Comparison of ENCODE assay signal across 8 mouse cellular contexts in the genomic region with DNA sequence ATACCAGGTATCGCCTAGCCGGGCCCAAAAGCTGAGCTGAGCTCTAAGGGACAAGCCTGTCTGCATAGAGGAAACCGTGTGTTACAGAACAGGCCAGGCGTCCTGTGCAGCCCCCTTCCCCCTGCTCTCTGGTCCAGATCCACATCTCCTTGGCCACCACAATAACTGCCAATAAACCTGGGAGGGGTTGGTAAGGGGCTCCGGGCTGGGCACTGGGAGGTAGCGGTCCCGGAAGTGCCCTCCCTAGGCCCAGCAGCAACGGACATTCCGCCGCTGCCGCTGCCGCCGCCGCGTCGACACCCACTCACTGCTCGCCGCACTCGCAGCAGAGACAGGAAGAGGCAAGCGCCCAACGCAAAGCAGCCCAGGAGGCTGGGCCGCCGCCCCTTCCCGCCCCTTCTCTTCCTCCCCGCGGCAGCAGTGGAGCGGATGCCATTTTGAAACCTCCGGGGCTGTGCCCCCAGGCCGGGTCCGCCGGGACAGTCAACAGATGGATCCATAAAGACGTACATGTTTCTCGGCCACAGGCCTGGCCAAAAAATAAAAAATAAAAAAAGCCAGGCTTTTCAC. TPM values are rescaled to one million over a fixed set of nuclear protein-coding genes. Genes with fewer than 3 reads are reported as not detected.
DNase-seq lines count a peak whose midpoint lies in the region; ATAC-seq and TF ChIP-seq lines count a peak whose summit lies in the region.

No protein-coding gene starts in this region.

- H3K4me3 ChIP-seq in embryonic facial prominence, embryonic 14.5 days (ENCODE audit: low read depth, low read length) = peak overlapping the region; percentile 81
- H3K4me3 ChIP-seq in liver, adult 2 months (ENCODE audit: insufficient read depth, low read depth, low read length) = peak overlapping the region; percentile 79
- H3K4me3 ChIP-seq in midbrain, postnatal 0 days (ENCODE audit: low read depth, low read length) = peak overlapping the region; percentile 80

- H3K36me3 ChIP-seq in embryonic facial prominence, embryonic 14.5 days (ENCODE audit: control insufficient read depth, insufficient read depth, low read length) = peaks cover 5% of the 10 kb centered on the region; the same call in 1 of the 2 replicates
- H3K36me3 ChIP-seq in liver, adult 2 months (ENCODE audit: control insufficient read depth, insufficient read depth, low read length) = no peaks in the 10 kb centered on the region
- H3K36me3 ChIP-seq in midbrain, postnatal 0 days (ENCODE audit: insufficient read depth, low read length) = no peaks in the 10 kb centered on the region

- H3K4me2 ChIP-seq in embryonic facial prominence, embryonic 14.5 days (ENCODE audit: low read depth, low read length) = peak overlapping the region; percentile 66
- H3K4me2 ChIP-seq in midbrain, postnatal 0 days (ENCODE audit: low read depth, low read length, poor library complexity, severe bottlenecking) = peak overlapping the region; percentile 98

- DNase-seq in 3T3-L1 (ENCODE audit: low read depth, low spot score) = peak; percentile 86
- peak; percentile 77 for DNase-seq in adrenal gland, adult 8-10 months
- peak; percentile 90 for DNase-seq in embryonic facial prominence, embryonic 14.5 days (ENCODE audit: low spot score)
- peak; percentile 84 to 89 for DNase-seq in heart, adult 9 months (ENCODE audit: low spot score in 2 of 2)
- DNase-seq in kidney, adult 9 months = peak; percentile 80
- DNase-seq in liver, adult 2 months (ENCODE audit: extremely low read depth, low read depth, low spot score) = peak; percentile 38
- DNase-seq in midbrain, postnatal 0 days (ENCODE audit: low spot score) = peak; percentile 70
- peak; percentile 92 for DNase-seq in spleen, postnatal 36 days (ENCODE audit: low spot score in 2 of 2)

- TF ChIP-seq POLR2A in liver, adult 2 months (IDR thresholded peaks at IDR 0.05; ENCODE audit: extremely low read depth, insufficient read depth, low read length) = peak; percentile 44; the same call in 1 of the 2 replicates

- H3K27ac ChIP-seq in embryonic facial prominence, embryonic 14.5 days (replicated peaks; ENCODE audit: low read depth, low read length) = peak overlapping the region; percentile 92
- H3K27ac ChIP-seq in liver, adult 2 months (replicated peaks; ENCODE audit: insufficient read depth, low read depth, low read length) = peak overlapping the region; percentile 70
- peak overlapping the region; percentile 95 for H3K27ac ChIP-seq in midbrain, postnatal 0 days (ENCODE audit: low read depth, low read length)

- H3K27me3 ChIP-seq in embryonic facial prominence, embryonic 14.5 days (replicated peaks; ENCODE audit: control insufficient read depth, insufficient read depth, low read length) = no peaks in the 10 kb centered on the region
- H3K27me3 ChIP-seq in liver, adult 2 months (ENCODE audit: control insufficient read depth, insufficient read depth, low read length) = no peaks in the 10 kb centered on the region
- H3K27me3 ChIP-seq in midbrain, postnatal 0 days (ENCODE audit: insufficient read depth, low read length) = no peaks in the 10 kb centered on the region

- no peaks in the 10 kb centered on the region for H3K9me3 ChIP-seq in embryonic facial prominence, embryonic 14.5 days (ENCODE audit: control insufficient read depth, low read length)
- no peaks in the 10 kb centered on the region for H3K9me3 ChIP-seq in midbrain, postnatal 0 days (ENCODE audit: low read length)

- H3K4me1 ChIP-seq in embryonic facial prominence, embryonic 14.5 days (ENCODE audit: control insufficient read depth, insufficient read depth, low read length) = peaks cover 44% of the 10 kb centered on the region
- peaks cover 16% of the 10 kb centered on the region; the same call in 1 of the 2 replicates for H3K4me1 ChIP-seq in liver, adult 2 months (ENCODE audit: control insufficient read depth, insufficient read depth, low read length)
- peaks cover 42% of the 10 kb centered on the region for H3K4me1 ChIP-seq in midbrain, postnatal 0 days (ENCODE audit: insufficient read depth, low read length)

- TF ChIP-seq CTCF in liver, adult 2 months (IDR thresholded peaks at IDR 0.05; ENCODE audit: low read depth, low read length) = no peak
- TF ChIP-seq CTCF in midbrain, postnatal 0 days (IDR thresholded peaks at IDR 0.05) = no peak

- H3K79me2 ChIP-seq in liver, adult 2 months (ENCODE audit: control insufficient read depth, insufficient read depth, low read length) = peaks cover 48% of the 10 kb centered on the region

- ATAC-seq in embryonic facial prominence, embryonic 14.5 days (ENCODE audit: low read depth) = peak; percentile 35
- peak; percentile 18; the same call in 1 of the 2 replicates for ATAC-seq in midbrain, postnatal 0 days (ENCODE audit: low FRiP score)

- 2% methylated on average over 14 of the region's 33 CpGs for WGBS in embryonic facial prominence, embryonic 14.5 days
- WGBS in liver, adult 2 months = 5% methylated on average over 33 of the region's 33 CpGs
- under 1% methylated on average over 33 of the region's 33 CpGs for WGBS in midbrain, postnatal 0 days

- H3K9ac ChIP-seq in embryonic facial prominence, embryonic 14.5 days (ENCODE audit: low read depth, low read length) = peak overlapping the region; percentile 91
- H3K9ac ChIP-seq in liver, adult 2 months (ENCODE audit: low read depth, low read length) = peak overlapping the region; percentile 93
- peak overlapping the region; percentile 87 for H3K9ac ChIP-seq in midbrain, postnatal 0 days (replicated peaks; ENCODE audit: low read length, poor library complexity, severe bottlenecking)

RNA-seq across cellular contexts. Expression of a gene that starts 2.0 kb away (rescaled TPM):
- total RNA-seq in adrenal gland, adult 8-10 months (2022) = 100 to 1,000 TPM; 229 to 382 (median 295) TPM
- 380 and 416 TPM in 2 replicates for polyA plus RNA-seq in embryonic facial prominence, embryonic 14.5 days (2014; fragmentation: Nextera tagmentation; extraction: Ambion mirVana)
- total RNA-seq in liver, adult 2 months (2014; rRNA removed) = 31.6 and 44.8 TPM in 2 replicates
- 117 and 122 TPM in 2 replicates for polyA plus RNA-seq in liver, adult 2 months (2012; rRNA removed)
- total RNA-seq in midbrain, postnatal 0 days (2014; rRNA removed) = 224 and 241 TPM in 2 replicates
- 260 and 264 TPM in 2 replicates for polyA plus RNA-seq in midbrain, postnatal 0 days (2015; fragmentation: Nextera tagmentation; extraction: Ambion mirVana)

RNA-seq across cellular contexts. Expression of a gene that starts 24.1 kb away (rescaled TPM):
- total RNA-seq in adrenal gland, adult 8-10 months (2022) = 1 to 10 TPM; 5.0 to 7.7 (median 6.2) TPM
- 18.0 and 18.2 TPM in 2 replicates for polyA plus RNA-seq in embryonic facial prominence, embryonic 14.5 days (2014; fragmentation: Nextera tagmentation; extraction: Ambion mirVana)
- 0.13 and 0.37 TPM in 2 replicates for total RNA-seq in liver, adult 2 months (2014; rRNA removed)
- 0.68 and 0.83 TPM in 2 replicates for polyA plus RNA-seq in liver, adult 2 months (2012; rRNA removed)
- total RNA-seq in midbrain, postnatal 0 days (2014; rRNA removed) = 5.7 and 16.7 TPM in 2 replicates
- 4.0 and 5.1 TPM in 2 replicates for polyA plus RNA-seq in midbrain, postnatal 0 days (2015; fragmentation: Nextera tagmentation; extraction: Ambion mirVana)

RNA-seq across cellular contexts. Expression of a gene that starts 36.2 kb away (rescaled TPM):
- total RNA-seq in adrenal gland, adult 8-10 months (2022) = 1 to 10 TPM in 1 of 4 experiments, under 1 TPM in 3; 0.31 to 2.2 (median 0.74) TPM
- polyA plus RNA-seq in embryonic facial prominence, embryonic 14.5 days (2014; fragmentation: Nextera tagmentation; extraction: Ambion mirVana) = 7.0 and 7.8 TPM in 2 replicates
- total RNA-seq in liver, adult 2 months (2014; rRNA removed) = 982 and 1,378 TPM in 2 replicates
- polyA plus RNA-seq in liver, adult 2 months (2012; rRNA removed) = 3,567 and 4,585 TPM in 2 replicates
- total RNA-seq in midbrain, postnatal 0 days (2014; rRNA removed) = 70.0 and 94.5 TPM in 2 replicates
- polyA plus RNA-seq in midbrain, postnatal 0 days (2015; fragmentation: Nextera tagmentation; extraction: Ambion mirVana) = 37.6 and 44.6 TPM in 2 replicates

RNA-seq across cellular contexts. Expression of a gene that starts 45.7 kb away (rescaled TPM):
- 10 to 100 TPM; 36.7 to 49.1 (median 39.8) TPM for total RNA-seq in adrenal gland, adult 8-10 months (2022)
- 46.7 and 52.3 TPM in 2 replicates for polyA plus RNA-seq in embryonic facial prominence, embryonic 14.5 days (2014; fragmentation: Nextera tagmentation; extraction: Ambion mirVana)
- total RNA-seq in liver, adult 2 months (2014; rRNA removed) = 21.5 and 32.2 TPM in 2 replicates
- polyA plus RNA-seq in liver, adult 2 months (2012; rRNA removed) = 54.6 and 56.2 TPM in 2 replicates
- 8.4 and 8.9 TPM in 2 replicates for total RNA-seq in midbrain, postnatal 0 days (2014; rRNA removed)
- 6.5 and 7.5 TPM in 2 replicates for polyA plus RNA-seq in midbrain, postnatal 0 days (2015; fragmentation: Nextera tagmentation; extraction: Ambion mirVana)

RNA-seq across cellular contexts. Expression of a gene that starts 46.3 kb away (rescaled TPM):
- under 1 TPM in 1 of 4 experiments, not detected in 3; 0.74 TPM for total RNA-seq in adrenal gland, adult 8-10 months (2022)
- 0.79 and 1.5 TPM in 2 replicates for polyA plus RNA-seq in embryonic facial prominence, embryonic 14.5 days (2014; fragmentation: Nextera tagmentation; extraction: Ambion mirVana)
- 3.2 and 6.3 TPM in 2 replicates for total RNA-seq in liver, adult 2 months (2014; rRNA removed)
- 5.5 and 7.1 TPM in 2 replicates for polyA plus RNA-seq in liver, adult 2 months (2012; rRNA removed)
- 0.52 and 0.55 TPM in 2 replicates for total RNA-seq in midbrain, postnatal 0 days (2014; rRNA removed)
- polyA plus RNA-seq in midbrain, postnatal 0 days (2015; fragmentation: Nextera tagmentation; extraction: Ambion mirVana) = 2.3 and 2.6 TPM in 2 replicates

Comparison
In these comparisons a context has a peak if more than half of its experiments do, and no peak if none do; other contexts are left out.
1. Peak in every context shown above with its lines: DNase-seq, ATAC-seq, H3K4me3 ChIP-seq and H3K27ac ChIP-seq.
2. DNase-seq: peak in every context shown above with its lines; median percentile 92 in spleen, postnatal 36 days; 90 in embryonic facial prominence, embryonic 14.5 days; 86 in heart, adult 9 months; 86 in 3T3-L1; 80 in kidney, adult 9 months; 77 in adrenal gland, adult 8-10 months; 70 in midbrain, postnatal 0 days; 38 in liver, adult 2 months.
3. RNA of a gene that starts 36.2 kb away (total RNA-seq): 982 to 1,378 TPM in liver, adult 2 months and 70.0 to 94.5 TPM in midbrain, postnatal 0 days; 0.31 to 2.2 TPM in adrenal gland, adult 8-10 months; every median in the first group is over 10 times any median in the second.